Mouse (Mus musculus): ENCODE measurements around the gene Ctc1.
A peak's percentile ranks its signal among the peaks of the same experiment; 100 is the strongest.

Gene Ctc1

DNA sequence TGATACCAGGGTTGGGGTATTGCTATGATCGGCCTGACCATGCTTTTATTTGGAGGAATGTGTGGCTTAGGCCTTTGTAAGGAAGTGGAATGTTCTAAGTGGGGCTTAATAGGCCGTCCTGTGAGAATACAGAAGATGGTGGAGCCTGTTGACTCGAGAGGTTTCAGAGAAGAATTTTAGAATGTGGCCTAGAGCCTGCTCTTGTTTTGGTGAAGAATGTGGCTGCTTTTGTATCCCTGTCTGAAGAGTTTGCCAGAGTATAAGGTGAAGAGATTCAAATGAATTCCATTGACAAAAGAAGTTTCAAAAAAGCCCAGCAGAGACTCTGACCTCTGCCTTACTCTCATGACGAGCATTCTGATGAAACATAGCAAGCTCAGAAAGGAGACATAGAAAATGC is 36.1 kb downstream of the Ctc1 start:
- DNase-seq = no peak

DNA sequence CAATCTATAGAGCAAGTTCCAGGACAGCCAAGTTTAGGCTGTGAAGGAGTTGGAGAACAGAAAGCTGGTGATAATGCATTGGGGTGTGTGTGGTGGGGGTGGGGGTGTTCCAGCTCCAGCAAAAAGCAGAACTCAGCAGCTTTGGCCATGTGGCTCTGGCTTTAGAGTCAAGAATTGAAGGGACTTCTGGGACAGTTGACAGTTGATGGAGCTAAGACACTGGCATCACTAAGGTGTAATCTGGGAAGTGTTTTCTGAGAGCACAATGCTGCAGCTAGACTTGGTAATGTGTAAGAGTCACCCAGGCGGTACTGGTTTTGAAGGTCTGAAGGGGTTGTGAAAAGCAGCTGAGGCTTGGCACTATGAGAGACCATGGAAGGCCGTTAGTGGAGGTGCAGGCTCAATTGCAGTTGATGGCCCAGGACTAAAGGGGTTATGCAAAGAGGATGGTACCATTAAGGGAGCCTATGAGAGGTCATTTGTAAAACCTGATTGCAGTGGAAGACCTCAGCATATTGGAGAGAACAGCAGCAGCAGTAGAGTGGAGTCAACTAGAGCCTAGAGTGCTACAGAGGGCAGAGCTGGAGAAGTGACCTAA is 37.2 kb downstream of the Ctc1 start:
- no peak for DNase-seq

DNA sequence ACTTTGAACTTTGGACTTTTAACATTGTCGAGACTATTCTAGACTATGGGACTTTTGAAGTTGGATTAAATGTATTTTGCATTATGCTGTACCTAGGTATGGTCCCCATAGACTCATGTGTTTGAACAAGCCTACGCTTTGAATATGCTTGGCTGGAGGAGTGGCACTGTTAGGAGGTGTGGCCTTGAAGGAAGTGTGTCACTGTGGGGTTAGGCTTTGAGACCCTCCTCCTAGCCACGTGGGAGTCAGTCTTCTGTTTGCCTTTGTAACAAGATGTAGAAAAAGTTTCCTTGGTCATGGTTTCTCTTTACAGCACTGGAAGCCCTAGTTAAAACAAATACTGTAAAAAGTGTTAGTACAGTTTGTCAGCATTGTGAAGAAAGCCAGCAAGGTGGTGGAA is 38.1 kb downstream of the Ctc1 start:
- DNase-seq = no peak

DNA sequence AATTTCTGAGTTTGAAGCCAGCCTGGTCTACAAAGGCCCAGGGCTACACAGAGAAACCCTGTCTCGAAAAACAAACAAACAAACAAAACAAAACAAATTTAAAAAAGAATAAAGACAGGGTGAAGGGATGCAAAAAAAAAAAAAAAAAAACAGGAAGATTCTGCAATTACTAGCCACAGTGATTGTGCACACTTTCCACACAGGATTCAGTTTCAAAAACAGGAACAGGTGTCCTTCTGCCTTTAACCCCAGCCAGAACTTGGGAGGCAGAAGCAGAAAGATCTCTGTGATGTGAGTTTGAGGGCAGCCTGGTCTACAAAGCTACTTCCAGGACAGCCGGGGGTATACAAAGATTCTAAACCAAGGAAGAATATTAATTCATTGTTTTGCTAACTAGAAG is 42.6 kb downstream of the Ctc1 start:
- no peak for DNase-seq

DNA sequence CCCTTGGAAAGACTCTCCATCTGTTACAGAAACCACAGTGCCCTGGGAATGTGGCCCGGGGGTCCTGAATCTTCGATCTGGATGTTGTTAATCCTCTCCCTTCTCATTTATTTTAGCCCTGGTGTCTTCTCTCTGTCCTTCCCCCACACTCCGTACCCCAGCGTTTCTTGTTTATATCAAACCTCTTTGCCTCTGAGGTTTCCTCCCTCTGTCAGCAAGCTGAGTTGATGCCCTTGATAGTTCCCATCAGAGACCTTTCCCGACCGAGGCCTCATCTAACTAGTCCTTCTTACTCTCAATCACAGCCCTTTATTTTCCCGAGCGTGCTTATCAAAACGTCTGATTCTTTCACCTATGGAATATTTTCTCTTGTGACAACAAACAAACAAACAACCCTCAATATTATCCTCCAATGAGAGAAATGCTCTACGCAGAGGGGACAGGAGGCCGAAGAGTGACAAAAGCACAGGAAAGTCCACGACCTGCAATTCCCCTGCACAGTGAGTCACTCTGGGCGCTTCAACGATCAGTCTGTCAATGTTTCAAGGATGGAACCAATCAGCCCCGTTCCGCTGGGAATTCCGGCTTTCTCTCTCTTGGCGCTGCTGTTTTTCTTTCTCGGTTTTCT is 43.1 kb downstream of the Ctc1 start:
- peak in 1 of 2 experiments; percentile 23 for DNase-seq

DNA sequence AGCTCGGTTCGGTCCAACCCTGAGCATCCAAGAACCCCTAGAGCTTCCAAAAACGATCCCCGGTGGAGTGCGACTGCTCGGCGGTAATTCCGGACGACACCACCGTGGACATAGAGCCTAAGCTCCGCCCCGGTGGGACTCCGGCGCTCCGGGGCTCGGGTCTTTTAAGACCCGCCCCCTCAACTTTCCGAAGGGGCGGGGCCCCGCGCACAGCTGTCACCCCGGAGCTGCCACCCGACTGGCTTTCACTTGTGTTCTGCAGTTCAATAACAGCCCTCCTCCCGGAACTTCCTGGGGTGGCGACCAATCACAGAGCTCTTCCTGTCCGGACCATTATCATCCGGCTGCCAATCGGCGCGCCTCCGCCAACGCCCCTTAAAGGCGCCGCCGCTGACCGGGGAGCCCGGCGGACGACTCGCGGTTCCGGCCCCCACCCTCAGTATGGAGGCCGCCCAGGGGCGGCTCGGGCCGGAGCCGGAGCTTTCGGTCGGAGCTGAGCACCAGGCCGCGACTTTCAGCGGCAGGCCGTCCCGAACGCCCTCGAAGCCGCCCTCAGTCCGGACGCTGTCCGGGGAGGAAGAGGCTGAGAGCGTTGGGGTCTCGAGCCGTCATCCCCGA is 43.8 kb downstream of the Ctc1 start, which contains the start of gene Borcs6:
Borcs6 (plus strand) TSS at position 361 of the 618 bp plus-strand sequence.
- DNase-seq = peak; percentile 95 to 98

DNA sequence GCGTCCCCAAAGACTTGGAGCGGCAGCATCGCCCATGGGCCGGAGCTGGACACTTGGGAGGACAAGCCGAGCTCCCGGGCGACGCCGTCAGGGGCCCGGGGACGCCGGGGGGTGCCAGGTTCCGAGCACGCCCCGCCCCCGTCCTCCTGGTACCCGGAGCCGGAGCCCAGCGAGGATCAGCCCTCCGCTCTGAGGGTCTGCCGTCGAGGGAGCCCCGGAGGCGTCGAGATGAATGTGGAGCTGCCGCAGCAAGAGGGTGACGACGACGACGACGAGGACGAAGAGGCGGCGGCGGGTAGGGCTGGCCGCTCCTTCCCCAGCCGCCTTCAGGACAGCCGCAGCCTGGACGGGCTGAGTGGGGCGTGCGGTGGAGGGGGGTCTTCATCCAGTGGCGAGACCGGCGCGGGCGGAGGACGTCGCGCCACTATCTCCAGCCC is 44.3 kb downstream of the Ctc1 start:
- DNase-seq = peak; percentile 58 to 74

DNA sequence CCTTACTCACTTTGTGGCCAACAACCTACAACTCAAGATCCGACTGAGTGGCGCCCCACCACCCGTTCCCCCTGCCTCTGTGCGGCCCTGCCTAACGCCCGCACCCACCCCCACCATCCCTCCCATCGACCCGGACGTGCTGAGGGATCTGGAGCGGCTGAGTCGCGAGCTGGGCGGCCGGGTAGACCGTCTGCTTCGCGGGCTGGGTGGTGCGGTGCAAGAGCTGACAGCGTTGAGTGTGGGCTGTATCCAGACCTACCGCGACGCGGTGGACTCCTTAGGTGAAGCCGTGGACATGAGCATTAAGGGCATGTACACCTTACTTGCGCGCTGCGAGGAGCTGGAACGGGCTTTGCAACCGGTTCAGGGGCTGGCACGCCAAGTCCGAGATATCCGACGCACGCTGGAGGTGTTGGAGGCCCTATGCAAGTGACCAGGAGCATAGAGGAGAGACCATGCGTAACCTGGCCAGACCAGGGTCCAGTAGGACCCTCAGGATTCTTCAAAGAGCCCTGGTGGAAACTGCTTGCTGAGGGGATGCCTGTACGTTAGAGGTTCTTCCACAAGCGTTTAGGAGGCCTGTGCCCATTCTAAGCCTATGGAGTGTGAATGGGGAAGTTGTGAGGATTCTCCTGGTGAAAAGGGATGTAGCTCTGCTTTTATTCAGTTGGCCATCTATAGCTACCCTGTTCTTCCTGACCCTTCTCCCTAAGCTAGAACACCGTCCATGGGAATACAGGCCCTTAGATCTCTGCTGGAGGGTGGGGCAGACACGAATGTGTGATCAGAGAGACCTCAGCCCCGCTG is 44.9 kb downstream of the Ctc1 start:
- DNase-seq = peak; percentile 42 to 60

DNA sequence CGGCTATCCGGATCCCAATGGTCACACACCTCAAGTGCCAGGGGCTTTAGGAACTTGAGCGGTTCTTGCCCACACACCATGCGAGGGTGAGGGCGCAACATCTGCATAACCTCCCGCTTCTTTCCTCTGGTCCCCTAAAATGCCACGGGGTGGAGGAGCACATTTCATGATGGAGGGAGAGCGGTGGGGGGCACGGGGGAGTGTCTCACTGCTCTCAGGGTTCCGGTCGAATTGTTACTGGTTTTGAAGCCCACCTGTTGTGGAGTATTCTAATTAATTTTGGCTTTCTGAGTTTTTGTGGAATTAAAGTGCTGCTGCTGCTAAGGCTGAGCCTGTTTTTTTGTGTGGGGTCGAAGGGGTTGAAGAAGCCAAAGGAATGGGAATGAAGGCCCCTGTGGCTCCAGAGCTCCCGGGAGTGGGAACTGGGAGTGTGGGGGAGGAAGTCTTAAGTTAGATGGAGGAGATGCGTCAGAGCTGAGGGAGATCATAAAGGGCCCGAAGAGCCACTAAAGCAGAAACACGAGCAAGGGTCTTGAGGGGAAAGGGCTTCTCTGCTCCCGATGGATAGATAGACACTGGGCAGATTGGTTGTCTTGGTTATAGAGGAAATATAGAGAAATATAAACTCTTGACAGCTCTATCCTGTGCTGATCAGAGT is 45.7 kb downstream of the Ctc1 start:
- peak in 1 of 2 experiments; percentile 38 for DNase-seq

DNA sequence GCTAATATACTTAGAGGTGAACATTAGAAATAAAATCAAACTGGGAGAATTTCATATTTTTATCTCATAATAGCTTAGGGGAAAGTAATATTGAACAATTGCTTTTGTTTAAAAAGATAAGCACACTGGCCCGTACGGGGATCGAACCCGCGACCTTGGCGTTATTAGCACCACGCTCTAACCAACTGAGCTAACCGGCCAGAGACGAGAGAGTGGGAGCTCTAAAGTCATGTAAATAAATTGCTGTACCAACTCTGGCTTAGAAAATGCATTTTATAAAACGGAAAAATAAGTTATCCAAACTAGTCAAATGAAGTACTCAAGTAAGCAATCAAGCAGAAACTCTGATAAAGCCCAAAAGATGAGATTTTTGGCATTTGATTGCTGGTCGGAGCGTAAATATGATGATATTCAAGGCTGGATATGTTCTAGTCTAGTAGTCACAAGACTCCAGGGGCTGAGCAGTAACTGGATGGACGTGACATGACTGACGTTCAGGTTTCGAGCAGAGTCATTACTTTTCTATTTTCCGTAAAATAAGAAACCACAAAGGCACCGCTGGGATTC is 46.6 kb downstream of the Ctc1 start:
- DNase-seq = peak; percentile 71 to 86

DNA sequence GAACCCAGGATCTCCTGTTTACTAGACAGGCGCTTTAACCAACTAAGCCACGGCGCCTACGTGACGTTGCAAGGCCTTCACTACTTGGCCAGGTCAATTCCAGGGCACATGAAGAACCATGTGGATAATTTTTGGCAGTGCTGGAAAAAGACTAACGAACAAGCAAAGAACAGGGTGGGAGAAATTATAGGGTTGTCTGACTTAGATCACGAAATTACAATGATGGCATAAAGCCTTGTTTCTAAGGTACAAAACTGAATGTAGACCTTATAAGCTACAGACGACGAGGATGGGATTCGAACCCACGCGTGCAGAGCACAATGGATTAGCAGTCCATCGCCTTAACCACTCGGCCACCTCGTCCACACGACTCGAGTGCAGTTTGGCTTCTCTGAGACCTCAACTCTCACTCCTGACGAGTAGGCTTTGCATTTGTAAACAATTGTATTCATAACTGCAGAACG is 47.1 kb downstream of the Ctc1 start:
- peak; percentile 88 to 95 for DNase-seq

DNA sequence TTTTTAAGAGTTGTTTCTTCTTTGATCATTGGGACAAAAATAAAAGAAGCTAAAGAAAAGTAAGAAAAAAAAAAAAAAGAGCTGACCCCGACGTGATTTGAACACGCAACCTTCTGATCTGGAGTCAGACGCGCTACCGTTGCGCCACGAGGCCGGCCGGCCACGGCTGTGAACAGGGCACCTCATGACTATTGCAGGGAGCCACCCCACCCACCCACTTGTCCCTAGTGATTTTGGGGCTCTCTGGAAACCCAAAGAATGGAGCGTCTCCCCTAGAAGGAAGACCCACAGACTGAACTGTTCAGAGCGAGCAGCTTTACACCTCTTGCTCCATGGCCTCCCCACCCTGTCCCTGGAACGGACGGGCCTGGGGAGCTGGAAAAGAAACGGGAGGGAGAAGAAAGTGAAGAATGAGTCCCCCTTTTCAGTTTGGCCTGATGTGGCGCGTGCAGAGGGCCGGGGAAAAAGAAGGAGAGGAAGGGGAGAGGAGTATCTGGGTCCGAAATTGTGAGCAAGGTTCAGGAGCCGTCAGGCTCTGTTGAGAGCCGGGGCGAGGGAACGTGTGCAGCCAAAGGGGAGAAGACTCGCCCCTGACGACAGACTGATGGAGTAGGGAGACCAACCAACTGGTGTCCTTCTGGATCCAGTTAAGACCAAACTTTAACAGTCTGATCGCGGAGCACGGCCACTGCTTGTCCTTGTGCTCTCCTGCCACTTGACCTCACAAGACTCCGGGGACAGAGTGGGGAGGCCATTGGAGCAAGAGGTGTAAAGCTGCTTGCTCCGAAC is 47.9 kb downstream of the Ctc1 start:
- peak; percentile 64 to 82 for DNase-seq

DNA sequence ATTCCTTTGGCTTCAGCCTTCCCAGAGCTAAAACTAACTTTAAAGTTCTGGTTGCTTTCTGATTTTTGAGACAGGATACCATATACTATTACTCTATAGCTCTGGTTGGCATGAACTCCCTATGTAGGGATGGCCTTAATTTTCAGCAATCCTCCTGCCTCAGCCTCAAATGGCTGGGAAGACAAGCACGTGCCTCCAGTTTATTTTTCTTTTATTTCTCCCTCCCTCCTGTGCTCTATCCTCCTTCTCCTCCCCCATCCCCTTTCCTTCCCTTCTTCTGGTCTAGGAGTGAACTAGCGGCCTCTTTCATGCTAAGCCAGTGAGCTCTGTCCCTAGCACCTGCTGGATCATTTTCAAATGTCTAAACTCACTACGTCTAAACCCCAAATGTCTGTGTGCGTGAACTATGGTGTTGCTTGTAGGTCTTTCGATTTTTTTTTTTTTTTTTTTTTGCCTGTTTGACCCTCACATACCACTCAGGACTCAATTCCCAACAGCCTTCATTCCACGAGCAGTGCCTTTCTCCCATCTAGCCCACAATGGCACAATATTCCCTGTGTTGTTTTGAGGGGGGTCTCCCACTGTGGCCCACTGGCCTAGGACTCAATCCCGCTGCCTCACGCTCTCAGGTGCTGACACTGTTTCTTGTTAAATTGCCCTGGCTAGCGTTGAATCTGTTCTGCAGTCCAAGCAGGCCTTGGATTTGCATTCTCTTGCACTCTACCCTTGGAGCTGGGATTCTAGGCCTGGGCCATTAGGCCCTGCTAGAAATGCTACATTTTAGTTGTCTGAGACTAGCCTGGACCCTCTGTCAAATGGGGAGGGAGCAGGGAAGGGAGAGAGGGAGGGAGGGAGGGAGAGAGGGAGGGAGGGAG is 48.8 kb downstream of the Ctc1 start:
- DNase-seq = no peak

DNA sequence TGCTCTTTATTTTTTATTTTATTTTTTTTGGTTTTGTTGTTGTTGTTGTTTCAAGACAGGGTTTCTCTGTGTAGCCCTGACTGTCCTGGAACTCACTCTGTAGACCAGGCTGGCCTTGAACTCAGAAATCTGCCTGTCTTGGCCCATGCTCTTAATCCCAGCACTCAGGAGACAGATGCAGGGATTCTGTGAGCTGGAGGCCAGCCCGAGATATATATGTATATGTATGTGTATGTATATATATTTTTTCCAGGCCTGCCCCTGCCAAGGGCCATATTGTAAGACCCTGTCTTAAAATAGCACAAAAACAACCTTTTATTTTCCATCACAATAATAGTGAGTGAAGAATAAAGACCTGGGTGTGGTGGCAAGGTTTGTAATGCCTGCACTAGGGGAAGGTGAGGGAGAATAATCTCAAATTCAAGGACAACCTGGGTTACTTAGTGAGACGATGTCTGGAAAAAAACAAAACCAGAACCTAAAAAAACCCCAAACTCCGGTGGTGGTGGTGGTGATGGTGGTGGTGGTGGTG is 49.7 kb downstream of the Ctc1 start:
- no peak for DNase-seq

DNA sequence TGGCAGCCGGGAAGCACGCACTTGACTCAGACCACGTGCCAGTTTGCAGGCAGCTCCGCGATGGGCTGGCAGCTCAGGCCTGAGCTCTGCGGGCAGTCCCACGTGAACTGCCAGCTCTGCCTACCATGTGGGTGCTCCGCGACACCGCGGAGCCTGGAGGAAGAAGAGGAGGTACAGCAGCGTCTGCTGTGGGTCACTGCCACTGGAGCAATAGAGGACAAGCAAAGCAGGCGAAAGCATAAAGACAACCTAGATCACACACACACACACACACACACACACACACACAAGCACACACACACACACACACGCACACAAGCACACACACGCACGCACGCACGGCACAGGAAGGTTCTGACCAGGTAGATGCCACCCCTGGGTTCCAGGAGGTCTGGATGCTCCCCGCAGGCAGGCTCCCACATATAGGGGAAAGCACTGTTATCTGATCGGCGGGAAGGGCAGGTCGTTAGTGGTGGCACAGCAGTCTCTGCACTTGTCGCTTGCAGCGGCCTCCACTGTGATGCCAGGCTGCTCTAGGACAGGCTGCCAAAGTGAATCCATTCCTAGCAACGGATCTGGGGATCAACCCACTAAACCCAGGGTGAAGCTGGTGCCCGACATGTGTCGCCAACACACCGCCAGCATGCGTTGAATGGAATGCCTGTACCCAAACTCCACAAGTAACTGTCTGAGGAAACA is 50.6 kb downstream of the Ctc1 start:
- peak; percentile 65 to 71 for DNase-seq

DNA sequence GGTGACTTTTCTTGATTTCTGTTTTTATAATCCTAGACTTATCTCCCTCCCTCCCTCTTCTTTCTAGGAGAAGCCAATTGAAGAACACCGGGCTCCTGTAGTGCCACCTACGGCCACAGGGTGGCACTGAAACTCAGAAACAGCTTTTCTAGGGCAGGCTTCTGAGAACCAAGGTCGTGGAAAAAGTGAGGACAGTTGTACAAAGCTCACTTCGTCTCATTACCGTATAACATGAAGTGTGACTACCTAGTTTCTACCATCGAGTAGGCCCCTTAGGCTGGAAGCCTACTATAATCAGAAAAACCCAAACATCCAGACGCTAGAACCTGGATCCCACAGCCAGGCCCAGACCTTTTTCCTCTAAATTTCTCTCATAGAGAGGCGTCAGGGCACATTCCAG is 51.2 kb downstream of the Ctc1 start:
- peak; percentile 92 to 94 for DNase-seq

DNA sequence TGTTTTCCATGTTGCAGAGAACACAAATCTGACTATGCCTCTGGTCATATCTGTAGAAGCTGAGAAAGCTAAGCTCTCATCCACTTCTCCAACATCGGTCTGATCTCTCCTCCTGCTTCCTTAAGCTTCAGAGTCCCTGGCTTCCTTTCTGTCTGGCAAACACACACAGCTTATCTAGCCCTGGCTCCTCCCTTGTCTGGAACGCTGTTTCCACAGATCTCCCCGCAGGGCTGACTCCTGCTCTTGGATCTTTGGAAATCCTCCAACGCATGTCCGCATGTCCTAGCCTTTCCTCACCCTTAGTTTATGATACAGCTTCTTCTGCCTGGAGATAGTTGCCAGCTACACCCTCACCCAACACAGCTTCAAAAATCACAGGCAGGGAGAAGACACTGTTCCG is 51.9 kb downstream of the Ctc1 start:
- no peak for DNase-seq

DNA sequence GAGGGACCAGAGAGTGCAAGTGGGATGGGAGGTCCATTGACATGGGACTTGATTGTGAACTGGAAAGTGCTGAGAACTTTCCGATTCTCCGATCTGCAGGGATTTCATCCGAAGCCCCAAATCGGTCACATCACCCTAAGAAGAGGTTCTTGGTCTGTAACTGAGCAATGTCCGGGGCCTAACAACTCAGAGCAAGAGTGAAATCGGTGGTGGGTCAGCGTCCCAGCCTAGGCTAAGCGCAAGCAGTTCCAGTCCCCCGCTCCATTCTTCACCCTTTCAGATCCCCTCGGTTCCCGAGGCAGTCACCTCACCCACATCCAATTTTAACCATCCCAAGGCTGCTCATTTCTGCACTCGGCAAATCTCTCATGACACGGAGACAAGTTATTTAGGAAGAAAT is 54.4 kb downstream of the Ctc1 start:
- DNase-seq = no peak

DNA sequence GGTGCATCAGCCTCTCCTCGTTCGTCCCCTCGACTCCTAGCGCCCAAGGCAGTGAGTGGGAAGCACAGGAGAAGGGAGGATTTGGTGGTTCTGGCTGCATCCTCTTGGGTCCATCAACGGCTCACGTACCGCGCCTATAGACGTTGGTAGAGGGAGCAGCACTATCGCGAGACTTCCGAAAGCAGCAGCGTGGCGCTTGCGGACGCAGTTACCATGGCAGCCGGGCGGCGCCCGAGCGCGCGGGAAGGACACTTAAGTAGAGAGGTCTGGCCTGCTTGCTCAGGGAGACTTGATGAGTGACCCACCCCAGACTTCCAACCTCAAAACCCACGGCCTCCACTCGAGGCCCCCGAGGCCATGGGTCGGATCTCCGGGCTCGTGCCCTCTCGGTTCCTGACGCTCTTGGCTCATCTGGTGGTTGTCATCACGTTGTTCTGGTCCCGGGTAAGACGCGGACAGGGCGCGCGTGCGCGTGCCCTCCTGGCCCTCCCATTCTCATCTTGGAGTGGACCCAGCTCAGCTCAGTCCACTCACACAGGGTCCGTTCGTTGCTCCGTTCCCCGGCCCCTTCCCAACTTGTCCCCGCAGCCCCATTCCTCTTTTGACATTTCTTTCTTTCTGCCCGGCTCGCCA is 55.0 kb downstream of the Ctc1 start, which contains the start of gene Tmem107:
Tmem107 (plus strand) TSS at position 217 of the 633 bp plus-strand sequence.
- peak; percentile 94 to 95 for DNase-seq

Data from cerebellum, adult 18-20 months (tissue).